Mouse (Mus musculus) limb, embryonic 12.5 days (tissue): Measurements from ENCODE around the gene Dlg1. TPM values are rescaled to one million over a fixed set of nuclear protein-coding genes. Genes with fewer than 3 reads are reported as not detected.

Experiments
- ATAC-seq: fragments of 200-750 bp; cut with Nextera tagmentation; 2 replicates; pipeline ENCODE4 v1.8.0; 2017; ENCODE audit warnings: low read depth, moderate TSS enrichment; ENCODE audit not compliant: insufficient number of reproducible peaks, insufficient read depth, low FRiP score, low TSS enrichment
- H3K27ac ChIP-seq: fragments of 300-500 bp; sonication (generic); 2 replicates; pipeline ENCODE4 v1.5.1; 2016; ENCODE audit warnings: mild to moderate bottlenecking, moderate library complexity
- H3K27me3 ChIP-seq: fragments of 300-500 bp; sonication (generic); 2 replicates; pipeline ENCODE4 v1.6.1; 2016; ENCODE audit warnings: mild to moderate bottlenecking, moderate library complexity
- H3K36me3 ChIP-seq: fragments of 300-500 bp; sonication (generic); 2 replicates; pipeline ENCODE4 v1.6.1; 2016; ENCODE audit warnings: mild to moderate bottlenecking, moderate library complexity
- H3K4me1 ChIP-seq: fragments of 300-500 bp; sonication (generic); replicated peaks from 2 replicates; pipeline ENCODE4 v1.6.1; 2016
- H3K4me2 ChIP-seq: fragments of 300-500 bp; sonication (generic); 2 replicates; pipeline ENCODE4 v1.6.1; 2016; ENCODE audit warnings: mild to moderate bottlenecking, moderate library complexity
- H3K4me3 ChIP-seq: fragments of 300-500 bp; sonication (generic); replicated peaks from 2 replicates; pipeline ENCODE4 v1.5.1; 2016; ENCODE audit warnings: mild to moderate bottlenecking
- H3K9ac ChIP-seq: fragments of 300-500 bp; sonication (generic); replicated peaks from 2 replicates; pipeline ENCODE4 v1.6.1; 2016; ENCODE audit warnings: mild to moderate bottlenecking, moderate library complexity
- H3K9me3 ChIP-seq: fragments of 300-500 bp; sonication (generic); 2 replicates; pipeline ENCODE4 v1.6.1; 2016; ENCODE audit warnings: mild to moderate bottlenecking, moderate library complexity
- WGBS: fragments of 180-500 bp; shearing (Covaris S2); methylation state at CpG from one replicate; pipeline ENCODE4 v1.1.7; 2016; 5-methylcytosine and 5-hydroxymethylcytosine counted together
- polyA plus RNA-seq: library from polyadenylated mRNA; unstranded; fragments of >200 nt; fragmentation: Nextera tagmentation; extraction: Ambion mirVana; gene quantifications from 2 replicates; pipeline ENCODE4 v1.2.1, GENCODE M21; 2016

Gene Dlg1
- polyA plus RNA-seq, 1 experiment from 2014 or later: 42.9 TPM

DNA sequence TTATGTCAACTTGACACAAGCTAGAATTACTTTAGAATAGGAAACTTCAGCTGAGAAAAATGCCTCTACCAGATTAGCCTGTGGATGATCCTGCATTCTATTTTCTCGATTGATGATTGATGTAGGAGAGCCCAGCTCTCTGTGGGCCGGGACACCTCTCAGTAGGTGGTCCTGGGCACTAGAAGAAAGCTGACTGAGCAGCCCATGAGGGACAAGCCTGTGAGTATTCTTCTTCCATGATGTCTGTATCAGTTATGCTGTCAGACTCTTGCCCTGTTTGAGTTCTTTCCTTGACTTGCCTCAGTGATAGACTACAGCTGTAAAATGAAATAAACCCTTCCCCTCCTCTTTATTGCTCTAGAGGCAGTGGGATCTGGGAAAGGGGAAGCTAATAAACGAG lies 74.5 kb downstream of the Dlg1 start:
- no peak overlapping the region for H3K27ac ChIP-seq

DNA sequence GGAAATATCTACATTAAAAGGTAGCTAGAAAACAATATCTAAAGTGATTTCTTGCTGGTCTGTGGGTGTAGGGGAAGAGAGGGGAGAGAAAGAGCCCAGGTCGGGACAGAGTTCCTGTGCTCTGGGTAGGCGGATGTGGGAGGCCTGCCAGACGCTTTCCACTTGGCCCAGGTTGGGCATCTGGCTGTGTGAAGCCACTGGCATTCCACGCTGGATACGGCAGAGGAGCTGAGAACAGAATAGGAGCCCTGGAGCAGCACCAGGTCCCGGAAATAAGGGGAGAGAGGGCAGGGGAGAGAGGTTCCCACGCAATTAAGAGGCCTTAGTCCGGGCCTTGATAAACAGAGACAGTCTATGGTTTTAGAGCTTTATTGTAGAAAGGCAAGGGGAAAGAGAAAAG lies 77.0 kb downstream of the Dlg1 start:
- no peak overlapping the region for H3K9ac ChIP-seq
- no peak for ATAC-seq
- no peak overlapping the region for H3K4me3 ChIP-seq
- H3K36me3 ChIP-seq: peaks cover 16% of the 10 kb centered on the region; the same call in 1 of the 2 replicates
- H3K27ac ChIP-seq: no peak overlapping the region
- H3K4me1 ChIP-seq: no peaks in the 10 kb centered on the region
- H3K9me3 ChIP-seq: peaks cover 5% of the 10 kb centered on the region; the same call in 1 of the 2 replicates
- H3K4me2 ChIP-seq: no peak overlapping the region
- no peaks in the 10 kb centered on the region for H3K27me3 ChIP-seq
- WGBS: 64% methylated on average over 8 of the region's 8 CpGs

More for the DNA sequence above, 74.5 kb downstream of the Dlg1 start:
- Histone ChIP-seq H3K36me3 (peaks cover 5% of the 10 kb centered on the region; the same call in 1 of the 2 replicates), H3K9me3 (no peaks in the 10 kb centered on the region), H3K9ac (no peak overlapping the region), H3K27me3 (no peaks in the 10 kb centered on the region), H3K4me3 (no peak overlapping the region), H3K4me1 (no peaks in the 10 kb centered on the region), H3K4me2 (no peak overlapping the region)
- no peak for ATAC-seq
- WGBS: 53% methylated on average over 3 of the region's 3 CpGs

DNA sequence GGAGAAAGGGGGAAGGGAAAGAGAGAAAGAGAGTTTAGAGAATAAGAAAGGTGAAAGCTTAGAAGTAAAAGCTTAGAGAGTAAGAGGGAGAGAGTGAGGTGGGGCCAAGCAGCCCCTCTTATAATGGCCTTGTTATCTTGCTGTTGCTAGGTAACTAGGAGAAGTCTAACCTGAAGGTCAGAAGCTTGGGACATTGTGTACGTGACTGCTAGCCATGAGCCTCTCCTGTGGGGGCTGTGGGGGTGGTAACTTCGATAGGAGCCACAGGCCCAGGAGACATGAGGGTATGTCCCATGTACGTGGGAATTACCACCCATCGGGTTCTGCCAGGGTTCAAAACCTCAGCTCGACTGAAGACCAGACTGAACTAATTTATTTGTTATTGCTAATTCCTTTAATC lies 77.5 kb downstream of the Dlg1 start:
- H3K4me2 ChIP-seq: no peak overlapping the region
- no peak overlapping the region for H3K9ac ChIP-seq
- no peaks in the 10 kb centered on the region for H3K27me3 ChIP-seq
- no peaks in the 10 kb centered on the region for H3K4me1 ChIP-seq
- H3K9me3 ChIP-seq: peaks cover 6% of the 10 kb centered on the region; the same call in 1 of the 2 replicates
- no peak overlapping the region for H3K27ac ChIP-seq
- 76% methylated on average over 5 of the region's 5 CpGs for WGBS
- no peak overlapping the region for H3K4me3 ChIP-seq
- ATAC-seq: no peak
- peaks cover 17% of the 10 kb centered on the region; the same call in 1 of the 2 replicates for H3K36me3 ChIP-seq

DNA sequence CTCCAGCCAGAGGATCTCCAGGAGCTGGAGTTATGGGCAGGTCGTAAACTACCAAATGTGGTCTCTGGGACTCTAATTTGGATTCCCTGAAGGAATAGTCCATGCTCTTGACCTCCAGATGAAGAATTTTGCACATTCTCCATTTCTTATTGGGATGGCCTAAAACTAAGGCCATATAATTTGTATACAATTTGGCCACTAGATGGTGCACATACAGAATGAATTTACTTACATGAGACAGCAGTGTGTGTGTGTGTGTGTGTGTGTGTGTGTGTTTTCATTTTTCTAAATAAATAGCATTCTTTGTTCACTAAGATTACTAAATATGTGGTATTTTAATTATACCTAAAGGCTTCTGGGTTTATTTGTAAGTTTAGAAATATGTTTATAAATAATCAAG lies 87.3 kb downstream of the Dlg1 start:
- H3K9ac ChIP-seq: no peak overlapping the region
- H3K4me2 ChIP-seq: no peak overlapping the region
- ATAC-seq: no peak
- no peak overlapping the region for H3K4me3 ChIP-seq
- 56% methylated on average over 1 of the region's 1 CpGs for WGBS
- H3K36me3 ChIP-seq: peaks cover 6% of the 10 kb centered on the region; the same call in 1 of the 2 replicates
- H3K27me3 ChIP-seq: no peaks in the 10 kb centered on the region
- H3K4me1 ChIP-seq: peaks cover 5% of the 10 kb centered on the region; the same call in 1 of the 2 replicates
- H3K9me3 ChIP-seq: no peaks in the 10 kb centered on the region
- H3K27ac ChIP-seq: no peak overlapping the region

DNA sequence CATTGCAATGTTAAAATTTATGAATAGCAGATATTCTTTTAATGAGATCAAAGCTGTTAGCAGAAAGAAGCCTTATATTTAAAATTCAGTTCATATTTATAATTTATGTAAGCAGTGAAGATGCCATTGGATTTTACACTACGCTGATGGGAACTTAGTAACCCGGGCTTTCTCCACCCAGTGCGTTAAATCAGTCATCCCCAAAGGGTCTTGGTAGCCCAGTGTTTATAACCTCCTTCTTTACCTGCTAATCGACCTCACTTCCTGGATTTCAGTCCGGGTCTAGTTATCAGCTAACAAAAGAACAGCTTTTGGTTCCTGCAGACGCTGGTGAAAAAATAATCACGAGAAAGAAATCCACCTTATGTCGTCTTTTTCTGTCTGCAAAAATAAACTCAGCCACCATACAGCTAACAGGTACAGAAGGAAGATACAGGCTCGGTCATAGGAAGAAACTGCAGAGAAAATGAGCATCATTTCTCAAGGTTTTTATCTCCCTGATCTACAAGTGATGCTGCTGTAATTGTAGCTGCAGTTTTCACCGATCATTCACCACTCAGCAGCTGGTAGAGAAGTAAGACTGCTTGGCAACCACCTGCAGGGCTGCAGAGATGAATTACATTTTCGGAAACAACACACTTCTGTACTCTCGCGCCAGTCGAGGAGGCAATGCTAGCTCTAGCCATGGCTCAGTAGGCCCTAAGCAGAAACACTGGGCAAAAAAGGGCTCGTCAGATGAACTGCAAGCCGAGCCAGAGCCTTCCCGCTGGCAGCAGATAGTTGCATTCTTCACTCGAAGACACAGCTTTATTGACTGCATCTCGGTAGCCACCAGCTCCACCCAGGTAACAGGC lies 91.2 kb downstream of the Dlg1 start:
- Histone ChIP-seq H3K9ac (no peak overlapping the region), H3K4me1 (peaks cover 5% of the 10 kb centered on the region; the same call in 1 of the 2 replicates), H3K4me3 (no peak overlapping the region), H3K9me3 (no peaks in the 10 kb centered on the region), H3K36me3 (no peaks in the 10 kb centered on the region), H3K27me3 (no peaks in the 10 kb centered on the region), H3K27ac (no peak overlapping the region), H3K4me2 (no peak overlapping the region)
- 81% methylated on average over 19 of the region's 19 CpGs for WGBS
- ATAC-seq: no peak

DNA sequence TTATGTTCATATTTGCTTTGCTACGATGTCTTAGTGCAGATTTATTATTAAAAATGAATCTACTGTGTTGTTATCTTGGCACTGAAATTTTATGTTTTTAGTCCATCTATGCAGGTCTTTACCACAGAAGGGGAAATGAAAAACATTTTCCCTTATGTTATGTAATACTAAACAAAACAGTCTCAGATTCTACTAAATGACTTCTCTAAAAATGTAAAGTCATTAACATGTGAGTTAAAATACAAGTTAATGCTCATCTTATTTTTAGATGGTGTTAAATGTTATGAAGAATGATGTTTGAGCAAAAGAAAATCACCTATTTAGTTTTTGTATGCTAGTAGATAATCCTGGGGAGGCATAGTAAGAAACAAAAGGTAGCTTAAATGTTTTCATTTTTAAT lies 91.8 kb downstream of the Dlg1 start:
- ATAC-seq: no peak

DNA sequence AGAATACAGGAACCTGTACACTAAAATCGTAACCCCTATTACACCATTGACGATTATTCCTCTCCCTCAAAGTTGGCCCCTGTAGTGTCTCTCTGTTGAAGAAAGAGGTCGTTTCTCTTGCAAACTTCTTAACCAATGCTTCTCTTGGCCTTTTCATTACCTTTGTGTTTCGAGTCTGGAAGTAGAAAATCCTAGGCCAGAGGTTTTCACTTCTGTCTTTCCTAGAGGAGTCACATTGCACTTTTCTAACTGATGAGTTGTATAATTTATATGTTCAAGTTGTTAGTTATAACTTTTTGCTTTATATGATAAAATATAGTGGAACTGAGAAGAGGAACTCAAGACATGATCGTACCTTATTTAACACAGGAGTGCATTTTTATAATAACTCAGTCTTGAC lies 93.2 kb downstream of the Dlg1 start:
- 87% methylated on average over 5 of the region's 5 CpGs for WGBS

More for the DNA sequence above, 91.8 kb downstream of the Dlg1 start:
- Histone ChIP-seq H3K4me3 (no peak overlapping the region), H3K4me2 (no peak overlapping the region), H3K27me3 (no peaks in the 10 kb centered on the region), H3K9me3 (no peaks in the 10 kb centered on the region), H3K36me3 (no peaks in the 10 kb centered on the region), H3K4me1 (peaks cover 5% of the 10 kb centered on the region; the same call in 1 of the 2 replicates), H3K9ac (no peak overlapping the region), H3K27ac (no peak overlapping the region)
- WGBS: 100% methylated on average over 1 of the region's 1 CpGs

DNA sequence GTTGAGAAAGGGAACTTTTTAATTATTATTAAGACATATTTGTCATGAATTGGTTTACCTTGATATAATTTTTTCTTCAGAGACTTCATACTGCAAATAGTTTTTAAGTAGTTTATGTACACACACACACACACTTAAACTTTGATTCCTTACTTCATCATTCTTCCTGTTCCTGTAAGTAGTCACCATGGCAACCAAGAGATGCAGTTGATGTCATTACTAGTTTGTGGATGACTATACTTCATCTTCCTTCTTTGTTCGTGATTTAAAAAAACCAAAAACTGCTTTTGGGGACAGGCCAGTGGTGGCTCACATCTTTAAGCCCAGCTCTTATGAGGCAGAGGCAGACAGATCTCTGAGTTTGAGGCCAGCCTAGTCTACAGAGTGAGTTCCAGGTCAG lies 94.4 kb downstream of the Dlg1 start:
- ATAC-seq: no peak
- Histone ChIP-seq H3K27ac (no peak overlapping the region), H3K9ac (no peak overlapping the region)

More for the DNA sequence above, 93.2 kb downstream of the Dlg1 start:
- H3K36me3 ChIP-seq: no peaks in the 10 kb centered on the region
- H3K9me3 ChIP-seq: no peaks in the 10 kb centered on the region
- no peaks in the 10 kb centered on the region for H3K27me3 ChIP-seq
- no peak for ATAC-seq
- no peak overlapping the region for H3K9ac ChIP-seq
- no peak overlapping the region for H3K27ac ChIP-seq
- no peak overlapping the region for H3K4me3 ChIP-seq
- peaks cover 5% of the 10 kb centered on the region; the same call in 1 of the 2 replicates for H3K4me1 ChIP-seq
- H3K4me2 ChIP-seq: no peak overlapping the region

DNA sequence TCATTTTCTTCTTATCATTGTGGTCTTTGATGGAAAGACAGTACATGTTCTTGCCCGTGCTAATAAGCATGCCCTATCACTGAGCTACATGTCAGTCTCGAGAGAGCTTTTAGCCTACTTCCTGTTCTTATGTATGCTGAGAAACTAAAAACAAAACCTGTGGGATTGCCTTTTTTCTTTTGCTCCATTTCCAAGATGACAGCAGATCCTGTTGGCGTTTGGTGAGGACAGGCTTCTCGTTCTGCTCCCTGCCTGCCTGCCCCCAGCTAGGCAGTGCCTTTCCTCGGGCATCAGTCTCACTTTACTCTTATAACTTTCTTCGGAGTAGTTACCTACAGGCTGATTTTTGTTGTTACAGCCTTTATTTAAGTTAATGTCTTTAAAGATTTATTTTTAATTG lies 96.2 kb downstream of the Dlg1 start:
- H3K27me3 ChIP-seq: no peaks in the 10 kb centered on the region
- no peak overlapping the region for H3K4me2 ChIP-seq
- no peak overlapping the region for H3K9ac ChIP-seq
- no peaks in the 10 kb centered on the region for H3K36me3 ChIP-seq
- H3K9me3 ChIP-seq: no peaks in the 10 kb centered on the region
- no peak overlapping the region for H3K4me3 ChIP-seq
- WGBS: 85% methylated on average over 6 of the region's 6 CpGs
- no peak overlapping the region for H3K27ac ChIP-seq
- no peak for ATAC-seq
- peaks cover 3% of the 10 kb centered on the region; the same call in 1 of the 2 replicates for H3K4me1 ChIP-seq

More for the DNA sequence above, 94.4 kb downstream of the Dlg1 start:
- H3K27me3 ChIP-seq: no peaks in the 10 kb centered on the region
- peaks cover 5% of the 10 kb centered on the region; the same call in 1 of the 2 replicates for H3K4me1 ChIP-seq
- H3K9me3 ChIP-seq: no peaks in the 10 kb centered on the region
- H3K36me3 ChIP-seq: no peaks in the 10 kb centered on the region
- no peak overlapping the region for H3K4me3 ChIP-seq
- WGBS: 91% methylated on average over 1 of the region's 1 CpGs
- no peak overlapping the region for H3K4me2 ChIP-seq

DNA sequence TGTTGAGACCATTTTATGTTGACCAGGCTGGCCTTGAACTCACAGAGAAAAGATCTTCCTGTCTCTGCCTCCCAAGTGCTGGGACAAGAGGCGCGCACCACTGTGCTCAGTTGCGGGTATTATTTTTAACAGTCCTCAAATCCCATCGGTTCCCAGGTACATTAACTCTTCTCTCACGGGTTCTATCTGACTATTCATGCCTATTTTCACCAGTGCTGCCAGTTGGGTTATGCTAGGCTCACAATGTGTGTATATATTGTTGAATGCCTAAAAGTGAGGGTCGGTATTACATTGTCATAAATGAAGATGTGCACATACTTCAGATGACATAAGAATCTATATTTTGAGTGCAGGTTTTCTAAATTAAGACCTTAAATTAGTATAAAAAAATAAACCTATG lies 103.1 kb downstream of the Dlg1 start:
- no peak for ATAC-seq
- H3K36me3 ChIP-seq: no peaks in the 10 kb centered on the region
- WGBS: 95% methylated on average over 6 of the region's 6 CpGs
- no peak overlapping the region for H3K4me2 ChIP-seq
- no peak overlapping the region for H3K27ac ChIP-seq
- no peaks in the 10 kb centered on the region for H3K9me3 ChIP-seq
- H3K4me3 ChIP-seq: no peak overlapping the region
- no peaks in the 10 kb centered on the region for H3K4me1 ChIP-seq
- no peak overlapping the region for H3K9ac ChIP-seq
- H3K27me3 ChIP-seq: no peaks in the 10 kb centered on the region

DNA sequence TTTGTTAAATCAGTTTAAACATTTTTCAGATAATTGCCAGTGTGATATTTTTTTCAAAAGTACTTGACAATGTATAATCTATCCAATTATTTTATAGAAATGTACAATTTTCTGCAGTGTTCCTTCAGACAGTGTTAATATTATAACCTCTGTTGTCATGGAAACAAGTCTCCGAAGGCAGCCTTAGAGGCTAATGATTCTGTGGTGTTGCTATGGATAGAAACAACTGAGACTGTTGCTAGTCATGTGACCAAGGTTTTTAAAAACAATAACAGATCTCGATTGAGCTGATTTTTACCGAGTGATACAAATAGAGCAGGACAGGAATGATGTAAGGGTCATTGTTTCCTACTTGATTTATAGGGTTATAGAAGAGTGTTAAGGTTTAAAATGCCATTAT lies 103.5 kb downstream of the Dlg1 start:
- WGBS: 55% methylated on average over 3 of the region's 3 CpGs
- Histone ChIP-seq H3K27me3 (no peaks in the 10 kb centered on the region), H3K4me1 (no peaks in the 10 kb centered on the region), H3K36me3 (no peaks in the 10 kb centered on the region), H3K9ac (no peak overlapping the region), H3K4me2 (no peak overlapping the region), H3K27ac (no peak overlapping the region), H3K9me3 (no peaks in the 10 kb centered on the region), H3K4me3 (no peak overlapping the region)
- no peak for ATAC-seq
